In the genomic region with DNA sequence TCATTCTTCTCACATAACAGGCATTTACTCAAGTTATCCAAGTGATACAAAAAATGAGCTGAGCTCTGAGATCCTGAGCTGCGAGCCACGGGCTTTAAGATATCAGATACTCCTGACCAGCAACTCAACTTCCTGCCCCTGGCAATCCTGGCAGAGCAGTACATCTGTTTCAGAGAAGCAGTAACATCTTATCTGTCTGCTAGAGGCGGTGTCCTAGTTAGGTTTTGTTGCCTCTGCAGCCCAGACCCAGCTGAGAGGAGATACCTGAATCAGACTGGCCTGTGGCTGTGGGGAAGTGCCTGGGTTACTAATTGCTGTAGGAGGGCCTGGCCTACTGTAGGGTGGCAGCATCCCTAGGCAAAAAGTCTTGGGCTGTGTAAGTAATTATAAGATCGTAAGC, we compare ENCODE assay signal across 1 mouse cellular context.
TF ChIP-seq lines count a peak whose summit lies in the region.

No protein-coding gene starts in this region.

TF ChIP-seq in MEL, 35 proteins besides CTCF, POLR2A, EP300 and RAD21 (continued from another document):
- TF ChIP-seq MYB (IDR thresholded peaks at IDR 0.05; ENCODE audit: low read depth, low read length), result 0 out of 2 replicates have a peak, but pooled peaks have one; percentile 9
- TF ChIP-seq HCFC1 (IDR thresholded peaks at IDR 0.05; ENCODE audit: low read depth, low read length), result 0 out of 2 replicates have a peak, but pooled peaks have one; percentile 29
- TF ChIP-seq USF1 (IDR thresholded peaks at IDR 0.05; ENCODE audit: low read depth, low read length), result no peak
- no peak for TF ChIP-seq NELFE (IDR thresholded peaks at IDR 0.05; ENCODE audit: low read depth, low read length)
- no peak for TF ChIP-seq CHD2 (IDR thresholded peaks at IDR 0.05; ENCODE audit: low read length)
- no peak for TF ChIP-seq MYC (IDR thresholded peaks at IDR 0.05; ENCODE audit: low read depth, low read length)
- TF ChIP-seq MXI1 (IDR thresholded peaks at IDR 0.05; ENCODE audit: low read depth, low read length), result peak; percentile 58; the same call in 1 of the 2 replicates
- TF ChIP-seq BHLHE40 (IDR thresholded peaks at IDR 0.05; ENCODE audit: borderline replicate concordance, low read depth, low read length), result no peak
- no peak for TF ChIP-seq ZC3H11A (IDR thresholded peaks at IDR 0.05; ENCODE audit: low read depth, low read length)
- peak; percentile 82 for TF ChIP-seq RCOR1 (IDR thresholded peaks at IDR 0.05; ENCODE audit: low read depth, low read length)
- TF ChIP-seq KAT2A (conservative IDR thresholded peaks at IDR 0.05; ENCODE audit: low read depth, low read length), result no peak
- TF ChIP-seq UBTF (IDR thresholded peaks at IDR 0.05; ENCODE audit: borderline replicate concordance, insufficient read depth, low read depth, low read length), result no peak
- 0 out of 2 replicates have a peak, but pooled peaks have one; percentile 32 for TF ChIP-seq MAX (IDR thresholded peaks at IDR 0.05; ENCODE audit: low read length)
- no peak for TF ChIP-seq MEF2A (IDR thresholded peaks at IDR 0.05; ENCODE audit: extremely low read depth, insufficient replicate concordance, low read depth, low read length, poor library complexity, severe bottlenecking)
- TF ChIP-seq MAFK (IDR thresholded peaks at IDR 0.05; ENCODE audit: borderline replicate concordance, low read depth, low read length), result no peak
- peak; percentile 83 for TF ChIP-seq GATA1 (IDR thresholded peaks at IDR 0.05; ENCODE audit: low read depth, low read length)
- 0 out of 2 replicates have a peak, but pooled peaks have one; percentile 47 for TF ChIP-seq CHD1 (IDR thresholded peaks at IDR 0.05; ENCODE audit: low read depth, low read length)
- TF ChIP-seq ZNF384 (IDR thresholded peaks at IDR 0.05; ENCODE audit: low read depth, low read length), result 0 out of 2 replicates have a peak, but pooled peaks have one; percentile 37
- TF ChIP-seq TBP (IDR thresholded peaks at IDR 0.05; ENCODE audit: low read depth, low read length), result peak; percentile 76
- TF ChIP-seq ZMIZ1 (IDR thresholded peaks at IDR 0.05; ENCODE audit: low read depth, low read length), result no peak
- no peak for TF ChIP-seq JUND (IDR thresholded peaks at IDR 0.05; ENCODE audit: low read depth, low read length)
- no peak for TF ChIP-seq ZKSCAN1 (IDR thresholded peaks at IDR 0.05; ENCODE audit: low read depth, low read length)
- TF ChIP-seq SMC3 (IDR thresholded peaks at IDR 0.05; ENCODE audit: low read depth, low read length), result no peak
- TF ChIP-seq MAZ (IDR thresholded peaks at IDR 0.05; ENCODE audit: low read depth, low read length), result 0 out of 2 replicates have a peak, but pooled peaks have one; percentile 27
- no peak for TF ChIP-seq E2F4 (IDR thresholded peaks at IDR 0.05; ENCODE audit: borderline replicate concordance, low read depth, low read length)
- TF ChIP-seq TAL1 (IDR thresholded peaks at IDR 0.05; ENCODE audit: low read length), result peak; percentile 59
- TF ChIP-seq TCF12 (IDR thresholded peaks at IDR 0.05; ENCODE audit: low read depth, low read length), result peak; percentile 65
- no peak for TF ChIP-seq POLR2AphosphoS5 (IDR thresholded peaks at IDR 0.05; ENCODE audit: borderline replicate concordance, low read depth, low read length)
- TF ChIP-seq ELF1 (IDR thresholded peaks at IDR 0.05; ENCODE audit: low read depth, low read length), result 0 out of 2 replicates have a peak, but pooled peaks have one; percentile 31
- no peak for TF ChIP-seq NRF1 (IDR thresholded peaks at IDR 0.05; ENCODE audit: insufficient read depth, low read depth, low read length, poor library complexity, severe bottlenecking)
- TF ChIP-seq POLR2AphosphoS2 (IDR thresholded peaks at IDR 0.05; ENCODE audit: low read length), result no peak
TF ChIP-seq in MEL: peak in this region for 15.
